Mouse (Mus musculus) embryo, embryonic 9.5 days (tissue): ENCODE results near the gene Ndufb3.
"Not testable (repeated sequence)": the region's sequence is repeated elsewhere in the genome, so short reads cannot be mapped to it uniquely, and the experiment has no call there.

Experiments used
- DNase-seq: peaks from one replicate; pipeline ENCODE4 v3.0.0-alpha.2; 2017; ENCODE audit errors: extremely low spot score

Ndufb3 gene

DNA sequence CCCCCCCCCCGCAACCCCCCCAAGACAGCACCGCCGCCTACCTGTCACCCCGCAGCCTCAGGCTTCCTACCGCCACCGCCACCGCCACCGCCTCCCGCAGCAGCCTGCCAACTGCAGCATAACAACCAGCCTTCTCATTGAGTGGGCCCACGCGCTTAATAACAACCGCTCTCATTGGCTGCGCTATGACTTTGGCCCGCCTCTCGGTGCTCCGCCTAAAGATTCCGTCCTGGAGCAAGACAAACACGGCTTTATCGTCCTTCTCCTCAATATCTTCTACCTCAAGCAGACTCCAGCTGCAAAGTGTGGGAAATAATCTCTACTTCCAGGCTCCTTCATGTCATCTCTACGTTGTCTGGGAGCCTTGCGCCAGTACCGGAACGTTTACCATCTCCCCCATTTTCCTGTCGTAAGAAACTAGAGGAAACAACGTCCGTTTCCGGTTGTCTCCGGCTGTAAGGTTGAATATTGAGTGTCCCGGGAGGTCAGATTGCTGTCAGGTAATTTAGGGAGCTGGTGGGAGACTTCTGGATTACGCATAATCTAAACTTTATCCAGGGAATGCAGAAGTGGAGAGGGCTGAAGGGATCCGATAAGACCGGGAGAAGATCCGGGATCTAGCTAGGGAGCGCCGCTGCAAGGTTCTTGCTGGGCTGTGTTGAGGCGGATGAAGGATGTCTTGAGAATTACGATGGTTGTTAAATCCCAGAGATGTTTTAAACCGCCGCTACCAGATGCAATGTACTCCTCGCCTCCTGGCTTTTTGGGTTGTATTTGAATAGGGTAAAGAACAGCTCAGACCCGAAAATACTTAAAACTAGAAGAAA is at the start of gene Ndufb3, which contains the start of gene Fam126b:
Gene Ndufb3, plus strand, starts transcription at position 214 of the 827 bp plus-strand sequence.
Gene Fam126b, minus strand, starts transcription at position 153 of the 827 bp plus-strand sequence.
- DNase-seq: peak; percentile 88

DNA sequence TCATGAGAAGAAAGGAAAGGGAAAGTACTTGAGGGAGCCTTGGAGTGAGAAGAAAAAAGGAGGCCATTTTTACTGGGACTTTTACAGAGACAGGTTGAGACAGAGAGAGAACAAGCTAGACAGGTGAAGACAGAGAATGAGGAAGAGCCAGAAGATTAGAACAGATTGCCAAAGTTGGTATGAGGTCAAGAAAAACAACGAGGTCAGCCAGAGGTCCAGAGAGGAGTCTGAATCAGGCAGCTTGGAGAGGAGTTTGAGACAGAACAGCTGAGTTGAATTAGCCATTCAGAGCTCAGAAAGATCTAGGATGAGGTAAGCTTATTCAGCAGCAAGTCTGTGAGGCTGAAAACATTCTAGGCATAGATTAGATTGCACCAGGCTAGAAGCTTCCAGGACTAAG is 44.8 kb upstream of the Ndufb3 start:
- no peak for DNase-seq

DNA sequence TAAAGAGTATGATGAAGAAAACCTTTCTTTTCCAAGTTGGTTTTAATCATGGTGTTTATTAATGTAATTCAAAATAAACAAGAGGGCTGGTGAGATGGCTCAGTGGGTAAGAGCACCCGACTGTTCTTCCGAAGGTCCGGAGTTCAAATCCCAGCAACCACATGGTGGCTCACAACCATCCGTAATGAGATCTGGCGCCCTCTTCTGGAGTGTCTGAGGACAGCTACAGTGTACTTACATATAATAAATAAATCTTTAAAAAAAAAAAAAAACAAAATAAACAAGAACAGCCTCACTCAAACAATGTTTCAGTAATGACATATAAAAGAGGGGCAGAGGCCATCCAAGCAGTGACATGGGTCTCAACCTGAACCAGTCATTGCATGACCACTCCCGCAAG is 25.8 kb upstream of the Ndufb3 start:
- DNase-seq: not testable (repeated sequence)

DNA sequence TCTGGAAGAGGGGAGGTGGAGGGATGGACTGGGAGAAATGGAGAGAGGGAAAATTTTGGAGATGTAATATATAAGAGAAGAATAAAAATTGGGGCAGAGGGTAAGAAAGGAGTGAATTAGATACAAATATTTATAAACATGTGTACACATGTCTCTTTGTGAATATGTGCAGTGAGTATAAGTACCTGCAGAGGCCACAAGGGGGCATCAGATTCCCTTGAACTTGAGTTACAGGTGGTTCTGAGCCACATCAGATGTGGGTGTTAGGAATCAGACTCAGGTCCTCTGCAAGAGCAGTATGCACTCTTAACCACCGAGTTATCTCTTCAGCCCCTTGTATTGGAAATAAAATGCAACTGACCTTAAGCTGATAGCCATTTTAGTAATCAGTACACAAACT is 23.7 kb upstream of the Ndufb3 start:
- DNase-seq: no peak

DNA sequence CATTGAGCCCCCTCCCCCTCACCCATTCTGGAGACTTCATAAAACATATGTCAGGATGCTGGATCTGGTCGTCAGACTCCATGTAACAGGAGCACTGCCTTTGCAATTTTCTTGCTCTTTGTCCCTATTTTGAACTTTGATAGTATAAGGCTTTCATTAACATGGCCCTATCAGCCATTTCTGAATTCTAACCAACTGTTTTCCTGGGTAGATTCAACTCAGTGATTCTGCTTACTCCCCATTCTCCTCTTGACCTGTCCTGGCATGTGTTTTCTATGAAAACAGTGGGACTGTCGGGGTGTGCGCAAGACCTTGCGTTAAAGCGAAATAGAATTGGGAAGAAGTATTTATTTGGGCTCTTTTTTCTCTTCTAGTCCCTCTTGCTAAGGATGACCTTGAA is 21.2 kb upstream of the Ndufb3 start:
- DNase-seq: no peak

DNA sequence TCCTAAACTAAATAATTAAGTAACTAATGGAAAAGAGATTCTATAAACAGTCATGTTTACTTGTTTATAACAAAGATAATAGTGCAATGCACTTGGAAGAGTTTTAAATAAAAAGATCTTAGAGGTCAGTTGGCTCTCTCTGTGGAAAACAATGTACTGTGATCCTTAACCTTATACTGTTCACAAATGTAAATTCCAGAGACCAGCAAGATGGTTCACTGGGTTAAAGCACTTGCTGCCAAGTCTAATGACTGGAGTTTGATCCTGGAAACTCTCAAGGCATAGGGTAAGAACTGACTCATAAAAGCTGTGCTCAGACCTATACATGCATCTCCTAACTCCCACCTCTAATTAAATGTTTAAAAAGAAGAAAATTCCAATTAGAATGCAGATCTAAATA is 19.6 kb upstream of the Ndufb3 start:
- DNase-seq: no peak

DNA sequence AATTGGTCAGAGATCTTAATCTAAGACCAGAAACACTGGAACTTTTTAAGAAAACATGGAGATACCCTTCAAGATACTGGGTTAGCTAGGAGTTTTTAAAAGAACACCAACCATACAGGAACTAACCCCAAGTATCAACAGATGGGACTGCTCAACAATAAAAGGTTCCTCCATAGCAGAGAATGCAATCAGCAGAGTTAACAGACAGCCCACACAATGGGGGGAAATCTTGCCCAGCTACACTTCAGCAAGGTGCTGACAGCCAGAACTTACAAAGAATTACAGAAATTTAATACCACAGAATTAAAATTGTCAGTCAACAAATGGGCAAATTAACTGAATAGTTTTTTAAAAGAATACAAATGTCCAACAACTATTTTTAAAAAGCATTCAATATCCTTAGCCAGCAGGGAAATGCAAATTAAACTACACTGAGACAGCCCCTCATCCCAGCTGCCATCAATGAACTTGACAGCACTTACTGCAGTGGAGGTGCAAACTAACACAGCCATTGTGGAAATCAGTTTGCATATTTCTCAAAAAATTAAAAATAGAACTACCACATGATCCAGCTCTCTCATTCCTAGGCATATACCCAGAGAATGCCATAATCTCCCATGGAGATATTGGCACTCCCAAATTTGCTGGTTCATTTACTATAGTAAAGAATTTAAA is 17.6 kb upstream of the Ndufb3 start:
- DNase-seq: no peak

DNA sequence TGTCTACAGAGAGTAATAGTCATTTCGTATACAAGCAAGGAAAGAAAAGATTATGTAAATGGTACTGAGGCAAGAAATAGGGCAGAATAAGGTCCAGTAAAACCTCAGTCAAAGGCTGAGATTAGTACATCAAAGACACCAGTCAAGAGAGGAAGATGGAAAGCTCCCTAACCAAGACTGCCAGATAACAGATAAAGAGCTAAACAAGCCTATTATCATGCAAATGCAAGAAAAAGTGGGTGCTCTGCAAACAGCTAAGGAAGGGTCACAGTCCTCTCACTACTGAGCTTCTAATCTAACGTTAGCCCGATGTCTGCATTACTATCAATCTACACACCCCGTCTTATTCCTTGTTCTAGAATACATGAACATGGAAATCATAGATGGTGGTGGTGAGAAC is 15.7 kb upstream of the Ndufb3 start:
- DNase-seq: no peak

DNA sequence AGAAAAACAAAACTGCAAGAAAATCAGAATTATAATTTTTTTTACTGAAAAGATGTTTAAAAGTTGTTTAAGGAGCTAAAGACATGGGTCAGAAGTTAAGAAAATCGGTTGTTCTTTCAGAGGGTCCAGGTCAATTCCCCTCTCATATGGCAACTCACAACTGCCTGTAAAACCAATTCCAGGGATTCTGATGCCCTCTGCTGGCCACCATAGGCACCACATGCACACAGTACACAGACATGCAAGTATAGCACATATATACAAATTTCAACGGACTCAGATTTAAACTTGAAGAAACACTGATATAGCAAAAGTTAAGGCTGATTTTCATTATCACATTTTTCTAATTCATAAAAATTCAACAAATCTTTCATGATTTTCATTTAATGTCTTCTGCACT is 7.0 kb upstream of the Ndufb3 start:
- no peak for DNase-seq

DNA sequence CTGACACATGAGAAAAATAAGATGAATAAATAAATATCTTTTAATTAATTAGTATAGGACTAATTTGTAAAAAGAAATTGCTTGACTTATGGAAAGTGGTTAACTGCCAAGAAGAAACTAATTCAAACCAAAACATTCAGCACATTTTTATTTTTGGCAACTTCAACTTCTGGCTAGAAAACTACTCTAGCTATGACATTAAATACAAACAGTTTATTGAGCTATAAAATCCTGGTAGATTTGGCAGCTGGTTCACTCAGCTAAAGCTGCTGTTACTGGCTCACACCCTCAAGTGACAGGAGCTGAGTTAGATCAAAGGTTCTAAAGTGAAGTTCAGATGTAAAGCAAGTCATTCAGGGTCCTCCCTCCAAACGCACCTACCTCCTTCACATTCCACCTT is 3.6 kb upstream of the Ndufb3 start:
- no peak for DNase-seq

DNA sequence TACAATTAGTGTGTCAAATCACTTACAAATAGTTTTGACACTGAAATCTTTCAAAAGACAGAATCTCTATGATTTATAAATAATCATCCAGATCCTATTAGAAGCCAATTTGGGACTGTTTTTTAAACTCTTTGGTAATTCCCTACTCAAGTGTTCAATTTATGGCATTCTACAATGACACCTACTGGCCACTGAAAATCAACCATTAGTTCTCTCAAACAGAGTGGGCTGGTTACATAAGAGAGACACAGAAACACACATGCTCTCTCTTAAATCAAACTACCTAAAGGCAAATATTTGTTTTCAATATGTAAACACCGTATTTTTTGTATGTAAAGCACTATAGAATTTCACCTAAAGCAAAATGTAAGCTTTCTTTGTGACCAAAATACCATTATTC is 1.9 kb upstream of the Ndufb3 start:
- DNase-seq: no peak

DNA sequence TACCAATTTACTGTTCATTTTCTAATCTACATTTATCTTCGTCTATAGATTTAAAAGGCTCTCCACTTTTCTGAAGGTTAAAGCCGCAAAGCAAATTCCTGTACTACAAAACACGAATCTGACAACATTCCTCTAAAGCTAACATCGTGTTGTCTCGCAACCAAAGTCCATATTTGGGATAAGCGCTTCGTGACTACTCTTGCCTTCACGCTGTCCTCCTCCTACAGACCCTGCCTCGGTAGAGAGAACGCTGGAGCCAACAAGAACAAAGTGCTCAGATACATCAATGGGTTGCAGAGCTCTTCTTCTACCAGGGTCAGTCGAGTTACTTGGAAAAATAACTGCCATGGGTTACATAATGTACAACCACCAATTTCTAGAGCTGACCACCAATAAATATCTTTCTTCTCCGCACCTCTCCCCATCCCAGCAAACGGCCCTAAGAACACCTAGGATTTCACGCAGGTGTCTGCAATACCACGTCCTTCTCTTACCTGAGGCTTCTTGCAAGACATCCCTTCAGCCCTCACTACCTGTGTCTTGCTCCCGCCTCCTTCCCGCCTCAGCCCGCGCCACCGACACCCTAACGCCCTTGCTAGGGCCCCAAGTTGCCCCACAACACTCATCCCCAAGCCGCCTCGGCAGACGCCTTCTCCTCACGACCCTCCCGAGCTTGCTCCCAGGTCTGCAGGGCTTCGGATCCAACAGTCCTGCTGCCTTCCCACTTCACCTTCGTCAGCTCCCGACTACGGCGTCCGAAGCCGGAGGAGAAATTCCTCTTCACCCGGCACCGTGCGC is 612 bp upstream of the Ndufb3 start:
- no peak for DNase-seq

DNA sequence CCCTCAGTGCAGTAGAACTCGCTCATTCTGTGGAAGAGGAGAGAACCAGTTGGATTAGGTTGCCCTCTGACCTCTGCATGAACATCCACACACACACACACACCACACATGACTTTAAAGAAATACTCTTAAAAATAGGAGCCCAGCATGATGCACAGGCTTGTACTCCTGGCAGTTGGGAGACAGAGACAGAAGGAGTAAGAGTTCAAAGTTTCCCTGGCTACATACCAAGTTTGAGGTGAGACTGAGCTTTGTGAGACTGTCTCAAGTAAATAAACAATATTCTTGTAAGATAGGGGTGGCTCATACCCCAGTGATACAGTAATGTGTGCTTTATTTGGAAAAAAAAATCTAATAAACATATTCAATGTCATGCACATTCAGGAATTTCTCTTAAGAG is 1.3 kb downstream of the Ndufb3 start:
- no peak for DNase-seq

DNA sequence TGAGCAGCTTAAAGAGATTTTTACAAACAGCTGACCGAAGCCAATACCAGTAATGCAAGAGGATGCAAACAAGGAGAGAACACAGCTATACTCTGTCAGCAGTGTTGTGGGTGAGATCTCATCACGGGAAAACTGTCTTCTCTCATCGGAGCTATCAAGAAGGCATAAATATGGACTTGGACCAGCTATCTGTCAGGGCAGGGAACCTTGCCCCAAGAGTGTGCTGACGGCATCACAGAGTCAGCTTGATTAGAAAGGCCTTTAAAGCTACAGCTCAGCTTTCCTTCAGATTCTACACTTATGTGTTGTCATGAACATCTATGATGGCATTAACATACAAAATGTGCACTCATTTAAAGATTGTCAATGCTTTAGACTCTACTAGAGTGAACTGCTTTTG is 16.5 kb downstream of the Ndufb3 start:
- DNase-seq: no peak

DNA sequence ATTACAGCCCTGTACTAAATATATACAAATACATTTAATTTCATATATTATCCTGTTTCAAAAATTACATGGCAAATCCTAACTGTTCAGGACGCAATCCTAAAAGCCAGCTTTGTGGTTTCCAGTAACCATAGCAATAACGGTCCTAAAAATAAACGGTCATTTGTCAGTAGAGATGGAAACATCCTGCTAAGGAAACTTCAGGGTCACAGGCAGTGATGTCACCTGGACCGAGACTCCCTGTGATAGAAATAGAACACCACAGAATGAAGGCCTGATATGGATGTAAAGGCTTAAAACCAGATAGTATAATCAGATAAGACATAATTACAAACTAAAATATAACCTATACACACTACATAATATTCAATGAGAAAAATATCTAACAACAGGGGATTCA is 17.6 kb downstream of the Ndufb3 start:
- DNase-seq: no peak

DNA sequence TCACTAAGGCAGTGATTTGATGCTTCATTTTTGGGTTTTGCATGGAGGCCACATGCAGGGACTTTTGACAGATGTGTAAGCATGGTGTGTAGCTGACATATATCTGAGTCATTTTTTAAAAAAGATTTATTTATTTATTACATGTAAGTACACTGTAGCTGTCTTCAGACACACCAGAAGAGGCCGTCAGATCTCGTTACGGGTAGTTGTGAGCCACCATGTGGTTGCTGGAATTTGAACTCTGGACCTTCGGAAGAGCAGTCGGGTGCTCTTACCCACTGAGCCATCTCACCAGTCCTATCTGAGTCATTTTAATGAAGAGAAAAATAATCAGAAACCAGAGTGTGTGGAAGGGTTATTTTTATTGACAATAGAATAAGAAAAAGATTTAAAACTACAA is 23.4 kb downstream of the Ndufb3 start:
- DNase-seq: not testable (repeated sequence)

DNA sequence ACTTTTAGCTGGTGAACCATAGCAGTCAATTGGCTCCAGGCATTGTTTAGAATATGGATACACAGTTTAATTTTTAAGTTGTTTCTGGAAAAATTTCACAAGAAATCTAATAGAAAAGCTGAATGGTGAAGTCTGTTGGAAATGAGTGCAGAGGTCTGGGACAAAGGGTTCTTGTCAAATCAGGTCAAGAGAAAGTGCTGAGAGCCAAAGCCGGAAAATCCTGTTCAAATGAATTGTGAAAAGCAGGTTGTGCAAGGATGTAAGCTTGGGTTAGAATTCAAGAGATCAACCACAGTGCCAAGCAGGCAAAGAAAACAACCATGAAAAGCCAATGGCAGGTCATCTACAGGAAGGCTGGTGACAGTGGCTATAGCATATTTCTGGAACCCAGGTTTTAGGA is 24.0 kb downstream of the Ndufb3 start:
- no peak for DNase-seq

DNA sequence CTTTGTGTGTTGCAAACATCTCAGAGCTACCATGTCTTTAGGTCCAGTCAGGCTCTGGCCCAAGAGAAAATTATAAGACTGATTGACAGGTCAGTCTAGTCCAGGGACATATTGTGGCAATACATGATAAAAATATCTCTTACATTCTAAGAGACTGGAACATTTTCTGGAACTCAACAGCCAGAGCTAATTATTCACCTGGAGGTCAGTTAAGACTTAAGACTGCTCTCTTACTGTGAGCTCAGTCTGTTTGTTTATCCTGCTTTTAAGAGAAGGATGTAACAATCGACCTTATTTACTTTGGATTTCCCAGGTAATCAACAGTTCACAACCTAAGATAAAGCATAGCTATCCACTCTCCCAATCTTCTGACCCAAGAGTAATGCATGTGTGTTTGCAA is 24.4 kb downstream of the Ndufb3 start:
- no peak for DNase-seq

DNA sequence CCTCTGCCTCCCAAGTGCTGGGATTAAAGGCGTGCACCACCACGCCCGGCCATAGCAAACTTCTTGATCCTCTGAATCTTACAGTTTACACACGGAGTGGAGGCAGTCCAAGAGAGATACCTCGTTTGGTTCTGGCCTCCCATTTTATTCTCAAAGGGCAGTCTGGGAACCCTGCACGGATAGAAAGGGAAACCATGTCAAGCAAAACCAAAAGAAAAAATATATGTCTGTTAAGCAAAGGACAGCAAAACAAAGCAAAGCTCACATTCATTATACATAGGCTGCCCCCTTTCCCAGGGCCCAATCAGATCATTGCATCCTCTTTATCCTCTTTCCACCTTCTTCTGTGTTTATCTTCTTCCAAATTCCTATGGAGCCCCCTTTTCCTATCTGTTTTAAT is 27.6 kb downstream of the Ndufb3 start:
- DNase-seq: peak; percentile 17

DNA sequence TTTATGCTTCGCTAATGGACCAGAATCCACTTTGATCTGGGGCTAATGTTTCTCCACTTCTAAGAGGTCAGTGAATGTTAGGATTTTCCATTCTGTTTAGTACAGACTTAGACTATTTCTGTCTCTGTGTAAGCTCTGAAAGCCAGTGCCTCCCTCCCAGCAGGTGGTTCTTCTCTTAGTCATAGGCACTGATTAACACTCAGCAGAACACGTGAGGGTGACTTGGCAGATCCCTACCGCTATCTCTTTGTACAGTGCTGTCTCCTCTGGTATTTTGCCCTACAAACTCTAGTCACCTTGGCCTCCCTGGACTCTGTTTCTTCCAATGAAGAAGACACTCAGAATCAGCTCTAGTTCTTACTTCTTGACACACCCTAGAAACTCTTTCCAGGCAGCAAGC is 28.2 kb downstream of the Ndufb3 start:
- DNase-seq: no peak

DNA sequence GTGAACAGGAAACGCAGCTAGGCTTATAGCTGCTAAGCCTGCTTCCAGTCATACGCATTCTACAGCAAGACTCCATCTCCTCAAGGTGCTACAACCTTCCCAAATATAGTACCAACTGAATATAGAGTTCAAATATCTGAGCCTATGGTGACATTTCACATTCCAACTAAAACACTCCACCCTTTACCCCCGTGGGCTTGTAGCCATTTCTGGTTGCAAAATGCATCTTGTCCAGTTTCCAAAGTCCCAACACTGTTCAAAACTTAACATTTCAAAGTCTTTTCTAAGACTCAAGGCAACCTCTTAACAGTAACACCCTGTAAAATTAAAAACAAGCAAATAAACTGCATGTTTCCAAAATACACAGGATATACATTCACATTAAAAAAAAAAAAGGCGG is 29.0 kb downstream of the Ndufb3 start:
- no peak for DNase-seq

DNA sequence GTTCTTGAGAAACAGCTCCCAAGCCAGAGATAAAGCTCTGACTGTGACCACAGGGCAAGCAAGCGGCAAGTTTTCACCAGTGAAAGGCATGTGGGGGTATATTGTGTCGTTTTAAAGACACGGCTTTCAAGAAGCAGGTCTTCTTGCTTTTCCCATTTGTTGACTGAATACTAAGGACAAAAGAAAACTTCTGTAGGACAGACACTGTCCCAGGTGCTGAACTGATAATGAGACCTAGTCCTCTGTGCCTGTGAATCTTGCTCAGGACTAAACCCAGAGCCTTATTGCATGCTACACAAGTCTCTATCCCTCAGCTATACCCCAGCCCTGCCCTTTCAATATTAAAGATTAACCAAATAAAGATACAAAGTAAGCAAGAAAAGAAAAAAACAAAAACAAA is 30.0 kb downstream of the Ndufb3 start:
- DNase-seq: no peak

DNA sequence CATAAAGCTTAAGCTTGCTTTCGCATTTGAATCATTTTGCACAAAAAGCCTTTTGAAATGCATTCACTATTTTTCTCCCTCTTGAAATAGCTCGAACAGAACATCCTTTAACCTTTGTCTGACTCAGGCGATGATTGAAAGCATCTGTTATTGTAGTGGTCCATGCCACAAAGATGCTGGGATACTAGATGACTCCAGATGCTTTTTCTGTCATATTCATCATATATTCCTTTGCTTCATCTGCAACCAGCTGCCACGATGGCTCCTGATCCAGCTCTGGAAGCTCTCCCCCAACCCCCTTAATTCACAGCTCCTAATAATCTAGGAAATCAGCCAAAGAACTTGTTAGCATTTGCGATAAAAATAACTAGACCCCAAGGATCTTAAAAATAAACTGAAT is 30.9 kb downstream of the Ndufb3 start:
- DNase-seq: no peak
